Mouse (Mus musculus) MN1 (cell line): ENCODE data around the gene Isoc2a.
A peak's percentile ranks its signal among the peaks of the same experiment; 100 is the strongest.
"Not testable (repeated sequence)": the region's sequence is repeated elsewhere in the genome, so short reads cannot be mapped to it uniquely, and the experiment has no call there.

Experiments
- DNase-seq: peaks from one replicate; pipeline ENCODE4 v3.0.0-alpha.2; 2016; ENCODE audit warnings: low spot score

Gene Isoc2a

GRCm38 (mm10) chr7:4876753-4877221 lies at the start of gene Isoc2a:
TSS of gene Isoc2a (plus strand) at chr7:4877153.
- DNase-seq: peak; percentile 94

GRCm38 (mm10) chr7:4830476-4830875 lies 46.5 kb upstream of the Isoc2a start:
- no peak for DNase-seq

GRCm38 (mm10) chr7:4835631-4836327 lies 41.2 kb upstream of the Isoc2a start:
- no peak for DNase-seq

GRCm38 (mm10) chr7:4836351-4836792 lies 40.6 kb upstream of the Isoc2a start:
- peak; percentile 82 for DNase-seq

- DNase-seq: peak; percentile 32
These were observed 39.3 kb upstream of the Isoc2a start for GRCm38 (mm10) chr7:4837639-4838038.

GRCm38 (mm10) chr7:4842077-4842476 lies 34.9 kb upstream of the Isoc2a start:
- peak; percentile 35 for DNase-seq

GRCm38 (mm10) chr7:4842634-4843131 lies 34.3 kb upstream of the Isoc2a start:
- peak; percentile 75 for DNase-seq

GRCm38 (mm10) chr7:4843604-4844244 lies 33.2 kb upstream of the Isoc2a start:
- DNase-seq: peak; percentile 69

- no peak for DNase-seq
These were observed 32.6 kb upstream of the Isoc2a start, which contains the start of gene Shisa7 for GRCm38 (mm10) chr7:4844245-4844916. TSS of gene Shisa7 (minus strand) at chr7:4844696.

- DNase-seq: peak; percentile 92
These were observed 32.0 kb upstream of the Isoc2a start for GRCm38 (mm10) chr7:4844917-4845309.

GRCm38 (mm10) chr7:4849372-4849771 lies 27.6 kb upstream of the Isoc2a start:
- DNase-seq: no peak

GRCm38 (mm10) chr7:4850621-4851314 lies 26.2 kb upstream of the Isoc2a start:
- DNase-seq: no peak

GRCm38 (mm10) chr7:4851315-4851688 lies 25.7 kb upstream of the Isoc2a start:
- DNase-seq: no peak

GRCm38 (mm10) chr7:4853613-4854012 lies 23.3 kb upstream of the Isoc2a start:
- no peak for DNase-seq

- no peak for DNase-seq
These were observed 20.4 kb upstream of the Isoc2a start for GRCm38 (mm10) chr7:4856508-4856907.

- no peak for DNase-seq
These were observed 19.6 kb upstream of the Isoc2a start for GRCm38 (mm10) chr7:4857321-4857720.

GRCm38 (mm10) chr7:4859418-4859978 lies 17.5 kb upstream of the Isoc2a start:
- DNase-seq: no peak

GRCm38 (mm10) chr7:4860926-4861325 lies 16.0 kb upstream of the Isoc2a start:
- DNase-seq: not testable (repeated sequence)

- no peak for DNase-seq
These were observed 13.9 kb upstream of the Isoc2a start for GRCm38 (mm10) chr7:4863041-4863440.

GRCm38 (mm10) chr7:4863541-4864080 lies 13.3 kb upstream of the Isoc2a start:
- DNase-seq: no peak

GRCm38 (mm10) chr7:4864130-4864845 lies 12.7 kb upstream of the Isoc2a start:
- no peak for DNase-seq
